Mouse (Mus musculus) hematopoietic stem cell, adult 5-6 weeks (primary cell): ENCODE results near the gene Fzr1. TPM values are rescaled to one million over a fixed set of nuclear protein-coding genes. Genes with fewer than 3 reads are reported as not detected.
A peak's percentile ranks its signal among the peaks of the same experiment; 100 is the strongest.

Experiments
- ATAC-seq, 2 experiments: fragments of 125-278 bp in 1 of 2; replicated peaks in 1 of 2; 2 replicates each; pipeline ENCODE4 v1.8.0; 2016 to 2017; ENCODE audit warnings: inconsistent platforms in 2 of 2, mild to moderate bottlenecking in 2 of 2, moderate number of reproducible peaks in 2 of 2, low read depth in 1 of 2, moderate TSS enrichment in 1 of 2; ENCODE audit not compliant: low FRiP score in 2 of 2, poor library complexity in 2 of 2, severe bottlenecking in 2 of 2, insufficient read depth in 1 of 2, low TSS enrichment in 1 of 2
- total RNA-seq: library from RNA; stranded (forward); fragments of 172-1452, 232-1000 nt; gene quantifications from 2 replicates; pipeline ENCODE4 v1.2.3, GENCODE M21; 2017

Fzr1 gene
- total RNA-seq, 1 experiment from 2014 or later, result 11.6 TPM

GRCm38 (mm10) chr10:81354738-81355477, 23.4 kb downstream of the Fzr1 start:
- ATAC-seq, result no peak

DNA sequence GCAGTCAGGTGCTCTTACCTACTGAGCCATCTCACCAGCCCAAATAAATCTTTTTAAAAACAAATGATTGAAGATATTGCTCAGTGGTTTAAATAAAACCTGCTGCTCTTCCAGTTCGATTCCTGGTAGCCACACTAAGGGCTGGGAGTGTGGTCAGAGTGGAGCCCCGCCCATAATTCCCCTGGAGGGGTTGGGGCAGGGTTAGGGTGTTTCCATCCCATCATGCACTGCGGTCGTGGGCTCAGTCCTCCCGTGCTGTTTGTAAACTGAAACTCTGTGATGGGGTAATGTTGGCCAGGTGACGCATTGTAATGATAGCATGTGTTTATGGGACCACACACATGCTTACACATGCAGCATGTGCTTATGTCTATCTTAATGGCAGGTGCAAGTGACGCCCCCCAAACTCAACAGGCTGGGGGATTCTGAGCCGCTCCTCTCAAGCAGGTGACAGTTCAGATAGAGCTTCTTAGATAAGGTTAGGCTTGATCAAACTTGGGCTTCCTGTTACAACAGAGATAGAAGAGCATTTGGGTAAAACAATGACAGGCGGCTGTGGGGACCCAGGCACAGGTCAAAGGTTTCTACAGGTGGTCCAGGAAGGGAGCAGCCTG, 26.5 kb downstream of the Fzr1 start:
- ATAC-seq, result no peak

DNA sequence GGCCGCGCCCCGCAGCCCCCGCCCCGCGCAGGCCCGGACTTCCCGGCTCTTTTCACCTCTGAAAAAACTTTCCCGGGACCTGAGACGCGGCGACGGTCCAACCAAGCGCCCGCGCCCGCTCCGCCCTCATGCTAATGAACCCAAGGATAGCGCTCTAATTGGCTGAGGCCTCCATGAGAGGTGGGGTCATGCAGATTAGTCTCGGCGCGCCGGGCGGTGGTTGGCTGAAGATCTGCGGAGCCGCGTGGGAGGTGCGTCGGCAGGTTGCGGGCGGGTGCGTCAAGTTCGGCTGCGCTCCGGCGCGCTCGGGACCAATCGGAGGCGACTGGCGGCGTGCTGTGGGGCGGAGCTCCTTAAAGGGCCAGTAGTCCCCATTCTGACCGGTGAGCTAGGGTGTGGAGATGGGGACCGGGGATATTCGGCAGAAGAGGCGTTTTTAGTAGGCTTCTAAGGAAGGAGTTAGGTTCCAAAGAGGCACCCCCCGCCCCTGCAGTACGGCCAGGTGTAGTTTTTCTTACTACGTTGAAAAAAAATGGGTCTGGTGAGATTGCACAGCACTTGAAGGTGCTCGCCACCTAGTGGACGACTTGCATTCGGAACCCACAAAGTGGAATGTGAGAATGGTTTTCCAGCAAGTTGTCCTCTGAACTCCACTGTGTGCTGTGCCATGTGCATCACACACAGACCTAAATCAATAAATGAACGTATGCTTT, 27.8 kb downstream of the Fzr1 start, which contains the start of gene Hmg20b:
TSS of gene Hmg20b (minus strand) at position 130 of the 713 bp plus-strand sequence.
- ATAC-seq, result peak; percentile 92 to 94

GRCm38 (mm10) chr10:81349961-81350350, 28.4 kb downstream of the Fzr1 start:
- no peak for ATAC-seq

GRCm38 (mm10) chr10:81349146-81349545, 29.2 kb downstream of the Fzr1 start:
- ATAC-seq, result peak; percentile 15 to 24; a peak in 1 of 4 replicates

DNA sequence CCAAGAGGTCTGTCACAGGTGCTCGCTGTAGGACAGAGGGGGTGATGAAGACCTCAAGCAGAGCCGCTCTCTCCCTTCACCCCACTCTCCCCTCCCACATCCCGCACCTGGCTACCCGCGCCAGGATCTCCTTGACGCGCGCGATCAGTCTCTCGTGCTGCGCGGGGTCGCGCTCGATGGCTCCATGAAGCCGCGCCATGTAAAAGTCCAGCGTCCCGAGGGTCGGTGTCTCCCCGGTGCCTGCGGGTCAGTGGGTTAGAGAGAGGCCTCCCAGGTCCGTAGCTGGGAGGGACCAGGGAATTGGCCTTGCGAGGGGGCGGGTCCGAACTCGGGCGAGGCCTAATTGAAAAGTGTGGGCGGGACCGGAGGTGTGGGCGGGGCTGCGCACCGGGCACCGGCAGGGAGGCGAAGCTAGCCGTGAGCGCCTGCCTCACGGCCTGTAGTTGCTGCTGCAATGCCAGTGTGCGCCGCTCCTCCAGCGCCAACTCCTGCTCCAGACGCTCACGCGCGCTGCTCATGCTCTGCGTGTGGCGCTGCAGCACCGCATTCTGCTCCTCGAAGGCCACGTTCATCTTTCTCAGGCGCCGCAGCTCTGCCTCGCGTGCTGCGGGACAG, 31.8 kb downstream of the Fzr1 start:
- peak; percentile 51 to 58 for ATAC-seq

- no peak for ATAC-seq
Measured at GRCm38 (mm10) chr10:81345162-81345534, 33.2 kb downstream of the Fzr1 start.

DNA sequence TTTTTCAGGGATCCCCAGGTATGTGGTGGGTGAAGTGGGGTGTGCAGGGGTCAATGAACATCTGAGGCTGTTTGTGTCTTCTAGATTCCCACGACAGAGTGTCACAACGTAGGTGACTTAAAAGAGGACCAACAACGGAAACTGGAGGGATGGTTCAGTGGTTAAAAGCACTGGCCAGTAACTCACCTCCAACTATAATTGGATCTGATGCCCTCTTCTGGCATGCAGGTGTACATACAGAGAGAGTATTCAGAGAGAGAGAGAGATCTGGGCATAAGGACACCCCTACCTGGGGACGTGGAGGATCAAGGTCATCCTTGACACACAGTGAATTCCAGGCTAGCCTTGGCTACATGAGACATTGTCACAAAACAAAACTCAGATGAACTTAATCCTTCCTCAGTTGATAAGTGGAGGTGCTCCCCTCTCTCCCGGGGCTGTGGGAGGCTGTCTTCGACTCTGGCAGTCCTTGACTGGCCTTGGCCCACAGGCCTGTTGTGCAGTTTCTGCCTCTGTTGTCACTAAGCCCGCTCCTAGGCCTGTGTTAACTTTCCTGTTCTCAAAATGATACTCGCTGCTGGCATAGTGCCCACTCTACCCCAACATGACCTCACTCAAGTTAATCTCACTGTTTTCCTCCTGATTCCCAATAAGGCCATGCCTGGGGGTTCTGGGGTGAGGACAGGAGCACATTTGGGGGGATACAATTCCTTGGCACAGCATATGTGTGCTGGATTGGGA, 33.7 kb downstream of the Fzr1 start:
- no peak for ATAC-seq

GRCm38 (mm10) chr10:81342686-81343505, 35.4 kb downstream of the Fzr1 start, which contains the start of gene Gipc3:
TSS of gene Gipc3 (minus strand) at chr10:81343266.
- no peak for ATAC-seq

GRCm38 (mm10) chr10:81341333-81341949, 36.9 kb downstream of the Fzr1 start:
- peak; percentile 54 to 56; a peak in 3 of 4 replicates for ATAC-seq

DNA sequence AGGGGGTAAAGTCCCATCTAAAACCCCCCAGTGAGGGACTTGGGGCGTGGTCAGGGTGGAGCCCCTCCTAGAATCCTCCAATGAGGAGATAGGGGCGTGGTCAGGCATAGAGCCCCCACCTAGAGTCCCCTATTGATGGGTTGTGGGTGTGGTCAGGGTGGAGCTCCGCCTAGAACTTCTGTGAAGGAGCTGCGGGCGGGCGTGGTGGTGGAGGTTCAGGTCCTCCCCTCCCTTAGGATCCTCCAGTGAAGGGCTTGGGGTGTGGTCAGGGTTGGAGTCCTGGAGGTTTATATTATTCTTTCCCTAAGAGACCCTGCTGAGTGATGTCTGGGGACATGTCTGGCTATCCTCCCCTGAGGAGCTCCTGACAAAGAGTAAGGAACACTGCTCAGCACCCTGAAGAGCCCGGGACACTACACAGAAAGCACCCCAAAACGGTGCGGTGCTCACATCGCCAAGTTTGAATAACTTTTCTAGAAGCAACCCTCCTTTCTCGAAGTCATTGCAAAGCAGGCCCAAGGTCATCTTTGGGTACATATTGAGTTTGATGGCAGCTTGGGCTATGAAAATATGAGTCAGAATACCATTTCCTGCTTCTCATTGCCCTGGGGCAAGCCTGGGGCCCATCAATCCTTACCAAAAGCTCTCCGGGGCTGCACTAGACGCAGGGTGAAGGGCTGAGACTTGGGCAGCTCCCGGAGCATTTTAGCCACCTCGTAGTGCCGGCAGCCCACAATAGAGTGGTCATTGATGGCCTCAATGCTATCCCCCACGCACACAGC, 37.6 kb downstream of the Fzr1 start:
- no peak for ATAC-seq

GRCm38 (mm10) chr10:81336558-81336957, 41.8 kb downstream of the Fzr1 start:
- ATAC-seq, result no peak

DNA sequence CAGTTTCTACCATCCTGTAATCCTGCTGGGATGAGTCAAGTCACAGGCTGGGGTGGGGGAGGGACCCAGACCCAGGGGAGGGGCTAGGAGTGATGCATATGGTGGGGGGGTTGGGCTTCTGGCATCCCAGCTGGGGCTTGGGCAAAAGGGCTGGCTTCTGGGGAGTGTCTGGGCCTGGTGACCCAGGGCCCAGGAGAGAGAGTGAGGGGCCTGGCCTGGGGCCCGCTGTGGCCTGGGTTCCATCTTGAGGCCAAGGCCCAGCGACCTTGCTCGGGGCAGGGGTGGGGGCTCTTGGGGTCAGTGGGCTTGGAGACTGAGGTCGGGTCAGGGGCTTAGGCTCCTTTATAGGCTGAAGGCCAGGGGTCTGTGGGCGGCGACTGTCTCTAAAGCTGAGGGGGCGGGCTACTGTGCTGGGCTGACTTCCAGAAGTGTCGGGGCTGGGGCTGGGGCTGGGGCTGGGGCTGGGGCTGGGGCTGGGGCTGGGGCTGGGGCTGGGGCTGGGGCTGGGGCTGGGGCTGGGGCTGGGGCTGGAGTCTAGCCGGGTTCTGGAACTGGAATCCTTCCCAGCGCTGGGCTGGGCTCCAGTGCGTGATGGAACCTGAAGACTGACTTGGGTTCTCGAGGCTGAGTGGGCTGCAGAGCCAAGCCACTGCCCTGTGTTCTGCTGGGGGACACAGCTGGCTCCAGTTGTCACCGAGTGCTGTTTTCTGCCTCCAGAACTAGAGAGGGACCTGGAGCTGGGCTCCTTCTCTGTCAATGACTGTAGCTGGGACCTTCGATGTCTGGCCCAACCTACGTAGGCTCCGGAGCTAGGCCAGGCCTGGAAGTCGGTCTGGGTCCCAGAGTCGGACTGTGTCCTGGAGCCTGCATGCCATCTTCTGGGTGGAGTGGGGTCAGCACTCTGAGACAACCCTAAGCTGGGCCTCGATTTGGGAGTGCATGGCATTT, 42.6 kb downstream of the Fzr1 start:
- ATAC-seq, result no peak

GRCm38 (mm10) chr10:81334324-81334723, 44.0 kb downstream of the Fzr1 start:
- ATAC-seq, result no peak
